Mouse (Mus musculus) frontal cortex, postnatal 25 days (tissue): ENCODE measurements around the gene Gpx4.

Experiments used
- DNase-seq, 2 experiments: peaks; one replicate each; pipeline ENCODE4 v3.0.0; 2022; ENCODE audit warnings: low spot score in 2 of 2

The Gpx4 gene

DNA sequence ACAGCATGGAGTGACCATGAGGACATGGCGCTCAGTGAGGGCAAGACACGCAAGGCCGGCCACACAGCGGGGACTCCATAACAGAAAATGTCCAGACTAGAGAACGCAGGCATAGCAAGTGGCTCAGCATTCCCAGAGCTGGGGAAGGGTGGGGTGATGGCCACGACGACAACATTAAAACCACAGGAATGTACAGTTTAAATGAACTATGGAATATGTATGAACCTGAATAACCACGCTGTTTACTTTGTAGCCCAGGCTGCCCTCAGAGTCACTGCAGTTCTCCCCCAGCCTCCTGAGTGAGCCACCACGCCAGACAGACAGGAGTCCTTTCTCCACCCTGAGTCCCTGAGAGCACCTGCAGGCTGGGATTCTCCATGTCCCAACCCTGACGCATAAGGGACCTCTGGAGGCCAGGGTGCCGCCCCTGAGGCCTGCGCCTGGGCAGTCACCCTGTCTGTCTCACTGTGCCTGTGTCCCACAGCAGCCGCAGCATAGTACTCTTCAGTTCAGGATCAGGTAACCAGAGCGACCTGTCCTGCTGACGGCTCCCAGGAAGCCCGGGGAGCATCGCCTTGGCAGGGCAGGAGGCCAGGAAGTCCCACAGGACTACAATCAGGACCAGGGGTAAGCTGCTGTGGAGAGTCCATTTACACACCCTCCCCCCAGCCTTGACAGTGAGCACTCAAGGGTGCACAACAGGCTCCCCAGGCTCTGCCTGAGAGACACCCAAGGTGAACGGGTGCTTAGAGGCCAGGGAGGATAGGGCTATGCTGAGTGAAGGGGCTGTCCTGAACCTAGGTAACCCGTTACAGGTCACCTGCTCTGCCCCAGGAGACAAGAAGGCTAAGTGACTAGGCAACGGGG, 25.9 kb downstream of the Gpx4 start:
- DNase-seq: no peak

DNA sequence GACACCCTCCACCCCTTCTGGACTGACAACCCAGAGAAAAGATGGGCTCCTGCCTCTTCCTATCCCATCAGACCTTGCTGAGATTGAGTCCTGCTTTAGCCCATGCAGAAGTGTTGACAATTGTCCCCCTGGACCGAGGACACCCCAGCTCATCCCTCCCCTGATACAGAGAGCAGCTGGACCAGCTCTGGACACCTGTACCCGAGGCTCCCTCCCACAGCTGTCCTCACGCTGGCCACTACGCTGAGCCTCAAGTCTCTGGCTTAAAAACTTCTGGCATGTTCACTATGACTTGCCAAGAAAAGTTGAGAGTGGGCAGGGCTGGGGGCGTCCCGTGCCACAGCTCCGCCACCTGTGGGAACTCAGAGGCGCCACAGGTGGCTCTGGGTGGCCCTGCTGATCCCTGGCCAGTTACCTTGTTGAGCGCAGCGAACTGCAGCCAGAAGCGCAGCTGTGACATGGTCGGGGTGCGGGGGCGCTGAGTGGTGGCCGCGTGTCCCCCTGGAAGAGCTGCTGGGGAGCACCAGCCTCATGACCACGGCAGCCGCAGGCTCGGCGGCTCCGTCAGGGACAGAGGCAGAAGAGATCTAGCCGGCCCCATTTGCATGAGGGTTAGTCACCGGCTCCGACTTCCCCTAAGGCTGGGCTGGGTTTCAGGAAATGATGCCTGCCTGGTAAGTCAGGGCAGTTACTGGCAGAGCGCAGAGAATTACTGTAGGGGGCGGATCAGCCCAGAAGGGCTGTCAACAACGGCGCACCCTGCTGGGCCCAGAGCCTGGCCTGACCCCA, 28.0 kb downstream of the Gpx4 start:
- DNase-seq: peak; percentile 23 to 45

DNA sequence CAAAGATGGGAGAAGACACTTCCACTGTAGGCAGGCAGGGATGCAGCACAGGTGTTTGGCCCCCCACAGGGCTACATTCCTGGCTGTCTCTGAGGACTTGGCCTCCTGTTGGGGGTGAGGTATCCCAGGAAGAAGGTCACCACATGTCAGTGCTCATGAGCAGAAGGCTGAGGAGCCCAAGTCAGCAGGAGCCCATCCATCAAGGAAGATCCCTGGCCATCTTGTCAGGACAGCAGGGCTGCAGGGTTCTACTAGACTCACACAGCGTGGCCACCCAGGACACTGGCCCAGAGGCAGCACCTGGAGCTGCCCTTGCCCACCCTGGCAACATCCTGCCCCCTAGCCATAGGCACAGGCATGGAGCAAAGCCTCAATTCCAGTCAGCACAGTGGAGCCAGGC, 29.0 kb downstream of the Gpx4 start:
- DNase-seq: no peak

- DNase-seq: no peak
Measured at GRCm38 (mm10) chr10:80076386-80076785, 29.4 kb downstream of the Gpx4 start.

DNA sequence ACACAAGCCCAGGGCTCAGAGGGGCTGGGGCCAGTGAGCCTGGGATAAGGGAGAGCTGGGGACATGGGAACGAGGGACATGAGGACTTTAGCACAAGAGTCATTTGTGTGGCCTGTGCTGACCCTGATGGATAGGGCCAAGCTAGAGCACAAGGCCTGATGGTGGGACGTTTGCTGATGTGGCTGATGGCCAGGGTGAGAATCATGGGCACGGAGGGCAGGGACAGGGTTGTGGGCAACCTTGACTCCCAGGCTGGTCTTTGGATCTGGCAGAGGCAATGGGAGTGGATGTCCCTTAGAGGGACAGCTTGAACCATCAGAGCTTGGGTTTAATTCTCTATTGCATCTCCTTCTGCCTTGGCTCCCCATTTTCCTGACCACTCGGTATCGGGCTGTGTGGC, 30.3 kb downstream of the Gpx4 start:
- DNase-seq: no peak

DNA sequence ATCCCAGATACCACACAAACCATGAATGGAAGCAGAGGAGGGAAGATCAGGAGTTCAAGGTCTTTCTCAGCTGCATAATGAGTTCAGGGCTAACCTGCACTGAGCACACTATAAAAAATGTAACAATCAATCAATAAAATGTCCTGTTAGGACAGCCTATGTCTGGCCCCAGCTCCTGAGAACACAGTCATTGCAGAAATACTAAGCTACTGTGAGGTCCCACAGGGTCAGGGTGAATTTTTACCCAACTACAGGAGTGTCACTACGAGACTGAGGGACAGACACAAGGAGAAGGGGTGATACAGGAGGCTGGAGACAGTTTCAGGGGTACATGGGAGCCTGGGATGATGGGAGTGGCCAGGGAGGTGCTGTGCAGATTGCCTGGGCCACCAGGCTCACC, 31.4 kb downstream of the Gpx4 start:
- DNase-seq: no peak

DNA sequence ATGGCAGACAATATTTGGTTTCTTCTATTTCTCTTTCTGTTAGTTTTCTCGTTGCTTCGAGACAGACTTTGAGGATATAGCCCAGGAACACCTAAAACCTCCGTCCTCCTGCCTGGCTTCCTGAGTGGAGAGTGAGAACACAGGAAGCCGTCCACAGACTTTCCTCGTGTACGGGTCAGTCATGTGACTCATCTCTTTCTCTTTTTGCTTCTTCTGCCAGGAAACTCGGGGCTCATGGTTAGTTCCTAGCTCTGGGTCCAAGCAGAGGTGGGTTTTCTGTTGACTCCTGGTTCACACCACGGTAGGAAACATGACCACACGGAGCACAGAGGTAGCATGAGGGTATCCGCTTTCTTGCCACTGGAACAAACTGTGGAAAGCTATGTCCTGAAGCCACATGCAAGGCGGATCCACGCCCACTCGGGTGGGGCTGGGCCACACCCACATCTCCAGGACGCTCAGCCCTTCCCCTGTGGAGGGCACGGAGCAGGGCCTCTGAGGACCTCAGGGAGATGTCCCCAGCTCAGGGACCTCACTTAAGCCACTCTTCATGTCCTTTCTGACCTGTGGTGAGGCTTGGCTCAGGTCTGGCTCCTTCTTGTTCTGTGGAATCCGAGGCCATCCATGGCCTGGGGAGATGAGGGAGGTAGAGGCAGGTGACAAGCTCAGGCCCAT, 33.6 kb downstream of the Gpx4 start:
- DNase-seq: no peak

DNA sequence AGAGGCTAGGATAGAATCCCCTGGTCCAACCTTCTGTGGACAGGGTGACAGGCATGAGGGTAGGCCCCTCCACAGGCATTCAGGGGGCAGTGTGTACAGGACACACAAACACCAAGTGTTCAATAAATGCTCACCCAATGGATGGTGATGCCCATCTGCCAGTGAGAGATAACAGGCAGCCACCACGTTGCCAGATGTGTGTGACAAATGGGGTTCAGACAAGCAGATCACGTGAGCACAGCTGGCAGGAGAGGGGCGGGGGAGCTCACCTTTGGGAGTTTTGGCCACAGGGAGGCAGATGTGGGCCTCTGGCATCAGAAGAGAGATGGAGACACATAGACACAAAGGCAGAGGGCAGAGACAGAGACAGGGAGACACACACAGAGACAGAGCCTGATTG, 34.1 kb downstream of the Gpx4 start:
- no peak for DNase-seq

- DNase-seq: no peak
Measured at GRCm38 (mm10) chr10:80084817-80085487, 38.0 kb downstream of the Gpx4 start.

DNA sequence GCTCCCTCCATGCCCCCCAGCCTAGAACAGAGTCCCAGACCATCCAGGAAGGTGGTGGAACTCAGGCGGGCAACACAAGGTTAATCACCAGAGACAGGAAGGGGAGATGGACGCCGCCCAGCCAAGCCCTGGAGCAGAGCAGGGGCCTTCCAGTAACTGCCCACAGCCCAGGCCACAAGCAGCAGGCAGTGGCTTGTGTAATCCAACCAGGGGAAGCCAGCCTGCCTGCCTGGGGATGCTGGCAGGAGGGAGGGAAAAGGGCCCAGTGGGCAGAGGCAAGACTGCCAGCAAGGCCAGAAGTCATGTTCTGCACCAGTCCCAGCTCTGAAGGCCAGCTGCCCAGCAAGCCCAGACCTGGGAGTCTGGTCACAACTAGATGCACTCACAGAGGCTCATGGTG, 39.9 kb downstream of the Gpx4 start:
- DNase-seq: no peak

DNA sequence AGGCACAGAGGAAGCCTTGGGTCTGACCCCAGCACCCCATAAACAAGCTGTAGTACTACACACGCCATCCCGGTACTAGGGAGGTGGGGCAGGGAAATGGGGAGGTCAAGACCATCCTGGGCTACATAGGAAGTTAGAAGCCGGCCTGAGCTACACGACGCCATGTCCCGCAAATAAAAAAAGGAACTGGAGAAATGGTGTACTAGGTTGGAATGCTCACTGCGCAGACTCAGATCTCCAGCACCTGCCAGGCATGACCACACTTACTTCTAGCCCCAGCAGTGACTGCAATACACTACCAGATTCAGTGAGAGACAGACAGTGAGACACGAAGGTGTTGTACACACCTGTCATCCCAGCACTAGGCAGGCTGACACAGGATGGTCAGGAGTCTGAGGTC, 40.5 kb downstream of the Gpx4 start:
- no peak for DNase-seq

DNA sequence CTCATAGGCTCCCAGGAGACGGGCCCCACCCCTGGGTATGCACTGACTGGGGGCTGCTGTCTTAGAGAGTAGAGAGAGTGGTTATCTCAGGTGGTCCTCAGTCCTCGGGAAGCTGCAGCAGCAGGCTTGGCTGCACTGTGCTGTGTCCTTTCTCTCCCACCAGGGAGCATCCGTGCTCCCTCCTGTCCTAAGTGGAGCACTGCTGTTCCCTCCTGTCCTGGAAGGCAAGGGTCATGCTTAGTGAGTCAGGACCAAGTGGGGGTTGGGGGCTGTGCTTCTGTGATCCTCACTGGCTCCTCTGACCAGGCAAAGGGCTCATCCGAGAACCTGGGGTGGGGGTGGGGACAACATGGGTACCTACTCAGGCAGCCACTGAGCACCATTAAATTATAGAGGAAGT, 42.2 kb downstream of the Gpx4 start:
- no peak for DNase-seq

- DNase-seq: no peak
Measured at GRCm38 (mm10) chr10:80091527-80091926, 44.6 kb downstream of the Gpx4 start.

DNA sequence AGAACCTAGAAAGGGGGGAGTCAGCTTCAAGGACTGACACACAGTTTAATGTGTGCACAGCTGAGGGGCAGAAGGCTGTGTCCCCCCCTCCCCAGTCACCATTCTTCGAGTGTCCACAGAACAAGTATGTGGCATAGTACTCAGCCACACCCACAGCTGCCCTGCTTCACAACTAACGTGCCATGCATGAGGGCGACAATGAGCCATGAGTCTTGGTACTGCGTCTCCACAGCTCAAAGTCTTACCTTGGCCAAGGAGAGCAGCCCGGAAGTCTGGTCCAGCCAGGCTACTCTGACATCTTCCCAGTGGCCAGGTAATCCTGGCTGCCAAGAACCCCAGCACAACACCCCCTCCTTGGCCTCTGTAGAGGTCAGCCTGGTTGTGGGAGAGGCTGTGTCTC, 45.7 kb downstream of the Gpx4 start:
- DNase-seq: no peak

DNA sequence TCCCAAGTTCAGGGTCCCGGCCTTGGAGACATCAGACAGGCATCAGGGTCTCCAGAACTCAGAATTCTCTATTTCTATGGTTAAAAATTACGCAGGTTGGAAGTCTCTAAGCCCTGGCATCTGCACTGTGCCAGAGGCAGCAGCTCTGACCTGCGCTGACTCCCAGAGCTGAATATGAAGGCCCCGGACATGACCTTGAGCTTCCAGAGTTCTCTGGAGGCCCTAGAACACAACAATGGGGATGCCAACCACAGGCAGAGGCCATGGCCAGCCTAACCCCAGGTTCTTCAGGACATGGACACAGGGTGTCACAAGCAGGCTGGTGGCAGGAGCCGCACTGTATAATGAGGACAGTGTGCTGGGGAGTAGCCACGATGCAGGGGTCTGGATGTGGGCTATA, 47.1 kb downstream of the Gpx4 start:
- DNase-seq: no peak

- no peak for DNase-seq
Measured at GRCm38 (mm10) chr10:80094684-80095083, 47.7 kb downstream of the Gpx4 start.

- no peak for DNase-seq
Measured at GRCm38 (mm10) chr10:80095547-80095946, 48.6 kb downstream of the Gpx4 start.

DNA sequence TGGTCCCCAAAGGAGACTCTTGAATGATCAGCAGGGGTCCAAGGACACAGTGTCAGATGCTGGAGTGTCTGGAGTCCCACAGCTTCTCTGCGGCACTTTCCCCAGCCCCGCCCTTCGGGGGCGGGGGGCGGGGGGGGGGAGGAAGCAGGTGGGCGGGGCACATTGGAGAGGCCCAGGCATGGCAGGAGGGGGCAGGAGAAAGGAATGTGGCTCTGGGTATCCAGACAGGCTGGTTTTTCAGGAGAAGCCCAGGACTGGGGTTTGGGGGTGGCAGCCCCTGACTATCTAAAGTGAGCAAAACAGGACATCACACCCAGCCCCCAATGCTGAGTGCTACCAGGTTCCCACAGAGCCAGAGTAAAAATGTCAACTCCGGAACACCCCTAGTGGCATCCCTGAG, 50.3 kb downstream of the Gpx4 start:
- no peak for DNase-seq

- DNase-seq: no peak
Measured at GRCm38 (mm10) chr10:80098630-80099029, 51.7 kb downstream of the Gpx4 start.

DNA sequence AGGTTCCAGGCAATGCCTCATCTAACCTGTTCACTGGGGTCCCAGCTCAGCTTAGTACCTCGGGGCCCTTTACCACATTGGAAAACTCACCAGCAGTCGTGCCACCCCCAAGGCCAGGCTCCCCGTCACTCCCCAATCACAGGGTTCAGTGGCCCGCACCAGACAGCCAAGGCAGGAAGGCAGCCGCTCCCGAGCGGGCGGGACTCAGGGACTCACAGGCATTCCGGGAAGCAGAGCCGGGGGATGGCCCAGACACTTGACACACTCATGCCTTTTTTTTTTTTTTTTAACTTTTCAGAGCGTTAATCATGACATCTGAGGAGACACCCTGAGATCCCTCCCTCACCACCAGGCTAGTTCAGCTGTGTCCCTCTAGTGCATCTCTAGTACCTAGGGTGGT, 54.0 kb downstream of the Gpx4 start:
- no peak for DNase-seq

DNA sequence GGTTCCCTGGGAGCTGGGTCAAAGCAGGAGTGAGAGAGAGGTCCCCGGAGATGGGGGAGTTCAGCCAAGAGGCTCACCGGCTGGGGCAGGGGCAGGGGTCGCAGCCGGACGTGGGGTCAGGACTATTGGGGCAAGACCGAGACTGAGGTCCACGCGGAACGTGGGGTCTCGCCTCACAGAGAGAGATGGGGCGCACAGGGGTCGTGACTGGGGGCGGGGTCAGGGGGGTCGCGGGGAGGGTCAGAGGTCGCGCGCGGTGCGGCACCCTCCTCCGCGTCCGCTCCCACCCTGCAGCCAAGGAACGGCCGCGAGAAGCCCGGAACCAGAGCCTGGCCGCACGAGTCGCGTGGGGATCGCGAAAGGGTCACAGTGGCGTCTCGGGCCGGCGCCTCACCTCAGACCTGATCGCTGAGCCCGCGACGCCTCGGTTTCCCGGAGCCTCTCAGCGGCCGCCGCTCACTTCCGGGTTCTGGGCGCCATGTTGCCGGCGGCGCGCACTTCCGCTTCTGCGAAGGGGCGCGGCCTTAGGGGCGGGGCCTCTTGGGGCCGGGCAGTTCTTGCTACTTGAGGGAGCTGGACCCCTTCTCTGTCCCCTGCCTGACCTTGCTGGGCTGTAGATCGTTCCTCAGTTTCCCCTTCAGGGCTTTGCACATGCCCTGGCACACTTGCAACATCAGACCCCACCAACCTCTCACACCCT, 55.4 kb downstream of the Gpx4 start:
- peak; percentile 51 to 67 for DNase-seq
